Mouse (Mus musculus): ENCODE data around the gene Vangl2. TPM values are rescaled to one million over a fixed set of nuclear protein-coding genes. Genes with fewer than 3 reads are reported as not detected.

The Vangl2 gene
- polyA plus RNA-seq, 1 experiment from 2014 or later: 25.2 TPM

DNA sequence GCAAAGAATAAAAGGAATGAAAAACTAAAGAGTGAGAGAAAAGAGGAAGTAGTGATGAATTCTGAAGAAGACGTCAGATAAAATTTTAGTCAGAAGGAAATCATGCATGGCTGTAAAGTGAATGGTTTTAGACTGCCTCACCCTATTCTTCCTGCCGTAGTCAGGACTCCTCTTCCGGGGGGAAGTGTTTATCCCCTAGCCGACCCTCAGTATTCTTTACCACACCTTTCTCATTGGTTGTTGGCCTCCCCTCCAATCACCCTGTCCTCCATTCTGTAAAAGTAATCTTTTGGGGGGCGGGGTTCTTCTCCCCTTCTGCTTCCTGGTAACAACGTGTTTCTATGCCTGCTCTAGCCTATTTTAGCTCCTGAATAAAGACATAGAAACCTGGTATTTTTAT, 73.2 kb downstream of the Vangl2 start:
- ATAC-seq (ENCODE audit: insufficient number of reproducible peaks, insufficient read depth, low FRiP score, low TSS enrichment, low read depth): no peak

More for the DNA sequence above, 73.2 kb downstream of the Vangl2 start:
- H3K4me3 ChIP-seq: no peak overlapping the region
- H3K27me3 ChIP-seq: no peaks in the 10 kb centered on the region
- no peak overlapping the region for H3K27ac ChIP-seq
- H3K4me2 ChIP-seq: no peak overlapping the region
- no peaks in the 10 kb centered on the region for H3K9me3 ChIP-seq
- H3K36me3 ChIP-seq: no peaks in the 10 kb centered on the region
- no peaks in the 10 kb centered on the region for H3K4me1 ChIP-seq
- no peak overlapping the region for H3K9ac ChIP-seq
- 73% methylated on average over 6 of the region's 6 CpGs for WGBS

Other genes starting within 250 kb of the Vangl2 start
- 1.2 and 1.3 TPM in 2 replicates for gene Cd84, start 188.7 kb downstream of the Vangl2 start, polyA plus RNA-seq (2015; fragmentation: Nextera tagmentation; extraction: Ambion mirVana)
- not detected in 2 replicates for gene Gm10521, start 132.8 kb downstream of the Vangl2 start, polyA plus RNA-seq (2015; fragmentation: Nextera tagmentation; extraction: Ambion mirVana)
- 0.21 TPM in 1 of 2 replicates, not detected in the other for gene Slamf6, start 110.9 kb downstream of the Vangl2 start, polyA plus RNA-seq (2015; fragmentation: Nextera tagmentation; extraction: Ambion mirVana)
- gene Nhlh1, start 29.1 kb upstream of the Vangl2 start, polyA plus RNA-seq (2015; fragmentation: Nextera tagmentation; extraction: Ambion mirVana): 0.66 and 1.5 TPM in 2 replicates
- 216 and 239 TPM in 2 replicates for gene Copa, start 54.1 kb upstream of the Vangl2 start, polyA plus RNA-seq (2015; fragmentation: Nextera tagmentation; extraction: Ambion mirVana)
- gene Ncstn, start 54.4 kb upstream of the Vangl2 start, polyA plus RNA-seq (2015; fragmentation: Nextera tagmentation; extraction: Ambion mirVana): 103 and 106 TPM in 2 replicates
- gene Pex19, start 98.3 kb upstream of the Vangl2 start, polyA plus RNA-seq (2015; fragmentation: Nextera tagmentation; extraction: Ambion mirVana): 133 and 152 TPM in 2 replicates
- gene Dcaf8, start 119.6 kb upstream of the Vangl2 start, polyA plus RNA-seq (2015; fragmentation: Nextera tagmentation; extraction: Ambion mirVana): 150 and 153 TPM in 2 replicates
- gene Pea15a, start 178.4 kb upstream of the Vangl2 start, polyA plus RNA-seq (2015; fragmentation: Nextera tagmentation; extraction: Ambion mirVana): 79.3 and 83.7 TPM in 2 replicates
- gene Casq1, start 191.4 kb upstream of the Vangl2 start, polyA plus RNA-seq (2015; fragmentation: Nextera tagmentation; extraction: Ambion mirVana): 2.1 and 4.3 TPM in 2 replicates
- not detected in 2 replicates for gene Atp1a4, start 230.0 kb upstream of the Vangl2 start, polyA plus RNA-seq (2015; fragmentation: Nextera tagmentation; extraction: Ambion mirVana)
- gene Igsf8, start 233.2 kb upstream of the Vangl2 start, polyA plus RNA-seq (2015; fragmentation: Nextera tagmentation; extraction: Ambion mirVana): 46.9 and 49.8 TPM in 2 replicates